Mouse (Mus musculus): Measurements from ENCODE around the gene Smim24. TPM values are rescaled to one million over a fixed set of nuclear protein-coding genes. Genes with fewer than 3 reads are reported as not detected.

Gene Smim24
- polyA plus RNA-seq, 1 experiment from 2014 or later: 1.2 TPM

- Histone ChIP-seq H3K4me3 (replicated peaks; ENCODE audit: low read depth, low read length) (no peak overlapping the region), H3K4me2 (ENCODE audit: low read length) (no peak overlapping the region), H3K4me1 (ENCODE audit: control insufficient read depth, insufficient read depth, low read length) (peaks cover 6% of the 10 kb centered on the region; the same call in 1 of the 2 replicates), H3K36me3 (ENCODE audit: control insufficient read depth, insufficient read depth, low read length) (no peaks in the 10 kb centered on the region), H3K27me3 (ENCODE audit: control insufficient read depth, insufficient read depth, low read length) (no peaks in the 10 kb centered on the region), H3K9ac (replicated peaks; ENCODE audit: low read length) (no peak overlapping the region), H3K27ac (replicated peaks; ENCODE audit: low read depth, low read length) (no peak overlapping the region), H3K9me3 (ENCODE audit: control insufficient read depth, low read length) (no peaks in the 10 kb centered on the region)
- DNase-seq: peak; percentile 0
- no peak for ATAC-seq (ENCODE audit: low FRiP score, low TSS enrichment)
- 72% methylated on average over 15 of the region's 15 CpGs for WGBS
These were observed 41.8 kb downstream of the Smim24 start for GRCm38 (mm10) chr10:81434361-81435263.

GRCm38 (mm10) chr10:81435436-81435835, 42.6 kb downstream of the Smim24 start:
- Histone ChIP-seq H3K36me3 (ENCODE audit: control insufficient read depth, insufficient read depth, low read length) (no peaks in the 10 kb centered on the region), H3K27me3 (ENCODE audit: control insufficient read depth, insufficient read depth, low read length) (no peaks in the 10 kb centered on the region), H3K4me1 (ENCODE audit: control insufficient read depth, insufficient read depth, low read length) (0 out of 2 replicates have a peak, but pooled peaks cover 3% of the 10 kb centered on the region), H3K27ac (replicated peaks; ENCODE audit: low read depth, low read length) (no peak overlapping the region), H3K9me3 (ENCODE audit: control insufficient read depth, low read length) (no peaks in the 10 kb centered on the region), H3K4me2 (ENCODE audit: low read length) (no peak overlapping the region), H3K9ac (replicated peaks; ENCODE audit: low read length) (no peak overlapping the region), H3K4me3 (replicated peaks; ENCODE audit: low read depth, low read length) (no peak overlapping the region)
- 68% methylated on average over 3 of the region's 3 CpGs for WGBS
- peak; percentile 72 for DNase-seq
- no peak for ATAC-seq (ENCODE audit: low FRiP score, low TSS enrichment)

- H3K9ac ChIP-seq (replicated peaks; ENCODE audit: low read length): no peak overlapping the region
- H3K36me3 ChIP-seq (ENCODE audit: control insufficient read depth, insufficient read depth, low read length): no peaks in the 10 kb centered on the region
- DNase-seq: peak; percentile 25
- no peak for ATAC-seq (ENCODE audit: low FRiP score, low TSS enrichment)
- H3K4me3 ChIP-seq (replicated peaks; ENCODE audit: low read depth, low read length): no peak overlapping the region
- H3K9me3 ChIP-seq (ENCODE audit: control insufficient read depth, low read length): no peaks in the 10 kb centered on the region
- no peak overlapping the region for H3K4me2 ChIP-seq (ENCODE audit: low read length)
- no peaks in the 10 kb centered on the region for H3K4me1 ChIP-seq (ENCODE audit: control insufficient read depth, insufficient read depth, low read length)
- H3K27me3 ChIP-seq (ENCODE audit: control insufficient read depth, insufficient read depth, low read length): no peaks in the 10 kb centered on the region
- no peak overlapping the region for H3K27ac ChIP-seq (replicated peaks; ENCODE audit: low read depth, low read length)
These were observed 48.2 kb downstream of the Smim24 start for GRCm38 (mm10) chr10:81441019-81441418.

Small RNA genes lying within 50 kb of the gene (microRNA-seq; reads per million reads assigned to microRNA genes)
- 1.0 reads per million for gene Mir1191b
- gene Mir6913: 0.59 reads per million

Other genes starting within 250 kb of the Smim24 start
- gene Pias4, start 225.1 kb upstream of the Smim24 start, polyA plus RNA-seq (2014; fragmentation: Nextera tagmentation; extraction: Ambion mirVana): 49.2 and 55.7 TPM in 2 replicates
- 479 and 528 TPM in 2 replicates for gene Eef2, start 216.4 kb upstream of the Smim24 start, polyA plus RNA-seq (2014; fragmentation: Nextera tagmentation; extraction: Ambion mirVana)
- 63.3 and 66.9 TPM in 2 replicates for gene Dapk3, start 210.0 kb upstream of the Smim24 start, polyA plus RNA-seq (2014; fragmentation: Nextera tagmentation; extraction: Ambion mirVana)
- 0.23 TPM in 1 of 2 replicates, not detected in the other for gene 4930442H23Rik, start 209.2 kb upstream of the Smim24 start, polyA plus RNA-seq (2014; fragmentation: Nextera tagmentation; extraction: Ambion mirVana)
- gene Nmrk2, start 191.0 kb upstream of the Smim24 start, polyA plus RNA-seq (2014; fragmentation: Nextera tagmentation; extraction: Ambion mirVana): not detected in 2 replicates
- gene Atcay, start 162.2 kb upstream of the Smim24 start, polyA plus RNA-seq (2014; fragmentation: Nextera tagmentation; extraction: Ambion mirVana): 82.4 and 118 TPM in 2 replicates
- gene Zfr2, start 159.9 kb upstream of the Smim24 start, polyA plus RNA-seq (2014; fragmentation: Nextera tagmentation; extraction: Ambion mirVana): 20.3 and 21.7 TPM in 2 replicates
- 14.8 and 29.4 TPM in 2 replicates for gene Matk, start 140.1 kb upstream of the Smim24 start, polyA plus RNA-seq (2014; fragmentation: Nextera tagmentation; extraction: Ambion mirVana)
- 121 and 152 TPM in 2 replicates for gene Mrpl54, start 126.1 kb upstream of the Smim24 start, polyA plus RNA-seq (2014; fragmentation: Nextera tagmentation; extraction: Ambion mirVana)
- gene Apba3, start 126.1 kb upstream of the Smim24 start, polyA plus RNA-seq (2014; fragmentation: Nextera tagmentation; extraction: Ambion mirVana): 25.1 and 27.5 TPM in 2 replicates
- gene Tjp3, start 101.5 kb upstream of the Smim24 start, polyA plus RNA-seq (2014; fragmentation: Nextera tagmentation; extraction: Ambion mirVana): 4.4 and 5.7 TPM in 2 replicates
- gene Pip5k1c, start 100.1 kb upstream of the Smim24 start, polyA plus RNA-seq (2014; fragmentation: Nextera tagmentation; extraction: Ambion mirVana): 102 and 132 TPM in 2 replicates
- 22.6 and 22.8 TPM in 2 replicates for gene Cactin, start 71.9 kb upstream of the Smim24 start, polyA plus RNA-seq (2014; fragmentation: Nextera tagmentation; extraction: Ambion mirVana)
- 2.9 and 3.7 TPM in 2 replicates for gene Tbxa2r, start 64.3 kb upstream of the Smim24 start, polyA plus RNA-seq (2014; fragmentation: Nextera tagmentation; extraction: Ambion mirVana)
- gene Gipc3, start 49.8 kb upstream of the Smim24 start, polyA plus RNA-seq (2014; fragmentation: Nextera tagmentation; extraction: Ambion mirVana): not detected in 2 replicates
- gene Hmg20b, start 42.6 kb upstream of the Smim24 start, polyA plus RNA-seq (2014; fragmentation: Nextera tagmentation; extraction: Ambion mirVana): 30.6 and 36.5 TPM in 2 replicates
- gene Mfsd12, start 35.6 kb upstream of the Smim24 start, polyA plus RNA-seq (2014; fragmentation: Nextera tagmentation; extraction: Ambion mirVana): 5.9 and 9.2 TPM in 2 replicates
- gene 4930404N11Rik, start 27.2 kb upstream of the Smim24 start, polyA plus RNA-seq (2014; fragmentation: Nextera tagmentation; extraction: Ambion mirVana): 0.32 and 0.37 TPM in 2 replicates
- gene Fzr1, start 14.5 kb upstream of the Smim24 start, polyA plus RNA-seq (2014; fragmentation: Nextera tagmentation; extraction: Ambion mirVana): 122 and 146 TPM in 2 replicates
- gene Dohh, start 8.6 kb upstream of the Smim24 start, polyA plus RNA-seq (2014; fragmentation: Nextera tagmentation; extraction: Ambion mirVana): 59.5 and 79.6 TPM in 2 replicates
- gene Gm48551, start 8.6 kb upstream of the Smim24 start, polyA plus RNA-seq (2014; fragmentation: Nextera tagmentation; extraction: Ambion mirVana): 4.5 and 8.2 TPM in 2 replicates
- 1.3 and 2.9 TPM in 2 replicates for gene Gm48552, start 4.0 kb upstream of the Smim24 start, polyA plus RNA-seq (2014; fragmentation: Nextera tagmentation; extraction: Ambion mirVana)
- gene Nfic, start 62.6 kb downstream of the Smim24 start, polyA plus RNA-seq (2014; fragmentation: Nextera tagmentation; extraction: Ambion mirVana): 11.2 and 13.7 TPM in 2 replicates
- gene Celf5, start 89.7 kb downstream of the Smim24 start, polyA plus RNA-seq (2014; fragmentation: Nextera tagmentation; extraction: Ambion mirVana): 61.3 and 117 TPM in 2 replicates
- 51.6 and 51.8 TPM in 2 replicates for gene Ncln, start 103.3 kb downstream of the Smim24 start, polyA plus RNA-seq (2014; fragmentation: Nextera tagmentation; extraction: Ambion mirVana)
- 0.34 and 0.47 TPM in 2 replicates for gene S1pr4, start 107.1 kb downstream of the Smim24 start, polyA plus RNA-seq (2014; fragmentation: Nextera tagmentation; extraction: Ambion mirVana)
- gene Gna15, start 131.2 kb downstream of the Smim24 start, polyA plus RNA-seq (2014; fragmentation: Nextera tagmentation; extraction: Ambion mirVana): 0.69 and 0.88 TPM in 2 replicates
- gene Gna11, start 152.1 kb downstream of the Smim24 start, polyA plus RNA-seq (2014; fragmentation: Nextera tagmentation; extraction: Ambion mirVana): 86.7 and 102 TPM in 2 replicates
- 485 and 707 TPM in 2 replicates for gene Aes, start 166.4 kb downstream of the Smim24 start, polyA plus RNA-seq (2014; fragmentation: Nextera tagmentation; extraction: Ambion mirVana)
- gene Tle2, start 181.5 kb downstream of the Smim24 start, polyA plus RNA-seq (2014; fragmentation: Nextera tagmentation; extraction: Ambion mirVana): 20.4 and 25.7 TPM in 2 replicates
- 3.2 and 3.5 TPM in 2 replicates for gene Tle6, start 208.0 kb downstream of the Smim24 start, polyA plus RNA-seq (2014; fragmentation: Nextera tagmentation; extraction: Ambion mirVana)
- gene BC025920, start 213.2 kb downstream of the Smim24 start, polyA plus RNA-seq (2014; fragmentation: Nextera tagmentation; extraction: Ambion mirVana): 0.74 and 1.1 TPM in 2 replicates
- 47.7 and 58.1 TPM in 2 replicates for gene Sirt6, start 234.7 kb downstream of the Smim24 start, polyA plus RNA-seq (2014; fragmentation: Nextera tagmentation; extraction: Ambion mirVana)
- gene Ankrd24, start 235.5 kb downstream of the Smim24 start, polyA plus RNA-seq (2014; fragmentation: Nextera tagmentation; extraction: Ambion mirVana): 8.9 and 16.8 TPM in 2 replicates